Mouse (Mus musculus): Measurements from ENCODE around the gene Zfp827. TPM values are rescaled to one million over a fixed set of nuclear protein-coding genes. Genes with fewer than 3 reads are reported as not detected.

Gene Zfp827
- 19.2 TPM for total RNA-seq (2023)

DNA sequence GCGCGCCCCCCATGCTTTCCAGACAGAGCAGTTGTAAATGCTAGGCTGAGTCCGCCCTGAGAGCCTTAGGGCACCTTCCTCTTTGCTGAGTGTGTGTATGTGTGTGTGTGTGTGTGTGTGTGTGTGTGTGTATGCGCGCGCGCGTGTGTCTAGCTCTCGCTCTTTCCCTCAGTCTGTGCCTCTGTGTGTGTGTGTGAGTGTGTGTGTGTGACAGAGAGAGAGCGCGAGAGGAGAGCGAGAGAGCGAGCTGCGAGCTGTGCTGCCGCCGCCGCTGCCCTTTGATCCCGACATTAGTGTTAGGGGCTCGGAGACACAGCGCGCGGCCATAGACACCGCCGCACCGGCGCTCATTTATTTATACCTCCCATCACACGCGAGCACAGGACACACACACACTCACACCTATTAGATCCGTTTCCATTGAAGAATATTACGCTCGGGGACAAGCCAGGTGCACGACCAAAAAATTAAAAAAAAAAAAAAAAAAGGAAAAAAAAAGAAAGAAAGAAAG lies at the start of gene Zfp827:
TSS of gene Zfp827 (plus strand) at position 461 of the 511 bp plus-strand sequence.

Other genes with a start within 250 kb of the Zfp827 start
- gene Lsm6, start 207.3 kb upstream of the Zfp827 start, total RNA-seq (2023) = 45.7 TPM
- gene 1700011L22Rik, start 220.1 kb downstream of the Zfp827 start, total RNA-seq (2023) = not detected